ENCODE assay signal across 7 mouse cellular contexts in genomic region chr7:102441657-102442391, GRCm38 (mm10). TPM values are rescaled to one million over a fixed set of nuclear protein-coding genes. Genes with fewer than 3 reads are reported as not detected.
DNase-seq lines count a peak whose midpoint lies in the region; ATAC-seq lines count a peak whose summit lies in the region.

Gene Rrm1 (plus strand): TSS chr7:102441695.

- peak within 1 kb of the TSS; percentile 86 for H3K4me3 ChIP-seq in embryonic facial prominence, embryonic 12.5 days
- peak within 1 kb of the TSS; percentile 90 for H3K4me3 ChIP-seq in limb, embryonic 11.5 days (ENCODE audit: low read depth, low read length)
- H3K4me3 ChIP-seq in midbrain, embryonic 14.5 days (replicated peaks; ENCODE audit: low read depth, low read length), result peak within 1 kb of the TSS; percentile 78

- H3K27me3 ChIP-seq in embryonic facial prominence, embryonic 12.5 days, result no peaks in the 10 kb centered on the region
- no peaks in the 10 kb centered on the region; the same call in 1 of the 2 replicates for H3K27me3 ChIP-seq in limb, embryonic 11.5 days (ENCODE audit: control insufficient read depth, insufficient read depth, low read length)
- no peaks in the 10 kb centered on the region for H3K27me3 ChIP-seq in midbrain, embryonic 14.5 days (ENCODE audit: control insufficient read depth, insufficient read depth, low read length)

- peak within 1 kb of the TSS; percentile 92 for H3K27ac ChIP-seq in embryonic facial prominence, embryonic 12.5 days
- H3K27ac ChIP-seq in limb, embryonic 11.5 days (replicated peaks; ENCODE audit: low read depth, low read length), result peak within 1 kb of the TSS; percentile 91
- H3K27ac ChIP-seq in midbrain, embryonic 14.5 days (replicated peaks; ENCODE audit: low read depth, low read length), result peak within 1 kb of the TSS; percentile 77

- peaks cover 12% of the 10 kb centered on the region for H3K4me1 ChIP-seq in embryonic facial prominence, embryonic 12.5 days
- H3K4me1 ChIP-seq in limb, embryonic 11.5 days (ENCODE audit: control insufficient read depth, insufficient read depth, low read length), result no peaks in the 10 kb centered on the region; the same call in 1 of the 2 replicates
- peaks cover 10% of the 10 kb centered on the region for H3K4me1 ChIP-seq in midbrain, embryonic 14.5 days (ENCODE audit: control insufficient read depth, insufficient read depth, low read length)

- under 1% methylated on average over 41 of the region's 56 CpGs for WGBS in embryonic facial prominence, embryonic 12.5 days
- under 1% methylated on average over 54 of the region's 56 CpGs for WGBS in limb, embryonic 11.5 days
- WGBS in midbrain, embryonic 14.5 days, result under 1% methylated on average over 56 of the region's 56 CpGs

- ATAC-seq in embryonic facial prominence, embryonic 12.5 days (ENCODE audit: insufficient number of reproducible peaks, insufficient read depth, low FRiP score, low TSS enrichment), result peak; percentile 97
- peak; percentile 98 for ATAC-seq in limb, embryonic 11.5 days (ENCODE audit: insufficient number of reproducible peaks, low FRiP score, low TSS enrichment, low read depth)
- peak; percentile 99 for ATAC-seq in midbrain, embryonic 14.5 days (ENCODE audit: low FRiP score, low TSS enrichment)

- peak within 1 kb of the TSS; percentile 87 for H3K9ac ChIP-seq in embryonic facial prominence, embryonic 12.5 days
- peak within 1 kb of the TSS; percentile 95 for H3K9ac ChIP-seq in limb, embryonic 11.5 days (ENCODE audit: low read length)
- peak within 1 kb of the TSS; percentile 67 for H3K9ac ChIP-seq in midbrain, embryonic 14.5 days (replicated peaks; ENCODE audit: low read length)

- peak within 1 kb of the TSS; percentile 62 for H3K4me2 ChIP-seq in embryonic facial prominence, embryonic 12.5 days (replicated peaks)
- peak within 1 kb of the TSS; percentile 55 for H3K4me2 ChIP-seq in limb, embryonic 11.5 days (ENCODE audit: low read depth, severe bottlenecking)
- peak within 1 kb of the TSS; percentile 74 for H3K4me2 ChIP-seq in midbrain, embryonic 14.5 days (ENCODE audit: low read length)

- H3K9me3 ChIP-seq in embryonic facial prominence, embryonic 12.5 days, result no peaks in the 10 kb centered on the region
- H3K9me3 ChIP-seq in limb, embryonic 11.5 days (ENCODE audit: control insufficient read depth, low read length), result no peaks in the 10 kb centered on the region
- H3K9me3 ChIP-seq in midbrain, embryonic 14.5 days (ENCODE audit: control insufficient read depth, low read length), result no peaks in the 10 kb centered on the region

- peak; percentile 91 for DNase-seq in adrenal gland, postnatal 25 days
- peak; percentile 99 for DNase-seq in heart, adult 11 months
- DNase-seq in kidney, adult 18-20 months, result peak; percentile 93
- DNase-seq in limb, embryonic 11.5 days (ENCODE audit: low spot score), result peak; percentile 98
- peak; percentile 98 for DNase-seq in midbrain, embryonic 14.5 days
- DNase-seq in spleen, adult 18-20 months, result peak; percentile 87 to 89

- H3K36me3 ChIP-seq in embryonic facial prominence, embryonic 12.5 days, result peaks cover 19% of the 10 kb centered on the region
- peaks cover 9% of the 10 kb centered on the region; the same call in 1 of the 2 replicates for H3K36me3 ChIP-seq in limb, embryonic 11.5 days (ENCODE audit: control insufficient read depth, insufficient read depth, low read length)
- H3K36me3 ChIP-seq in midbrain, embryonic 14.5 days (ENCODE audit: control insufficient read depth, insufficient read depth, low read length), result peaks cover 18% of the 10 kb centered on the region

RNA-seq across cellular contexts. Expression of gene Rrm1, which starts in this region (rescaled TPM):
- total RNA-seq in adrenal gland, postnatal 25 days (2021), result 28.2 and 36.0 TPM in 2 replicates
- polyA plus RNA-seq in embryonic facial prominence, embryonic 12.5 days (2016; fragmentation: Nextera tagmentation; extraction: Ambion mirVana), result 173 and 174 TPM in 2 replicates
- 261 and 275 TPM in 2 replicates for polyA plus RNA-seq in limb, embryonic 11.5 days (2014; fragmentation: Nextera tagmentation; extraction: Ambion mirVana)
- polyA plus RNA-seq in midbrain, embryonic 14.5 days (2014; fragmentation: Nextera tagmentation; extraction: Ambion mirVana), result 36.2 and 65.9 TPM in 2 replicates

Comparison
In these comparisons a context has a peak if more than half of its experiments do, and no peak if none do; other contexts are left out.
1. Peak in every context shown above with its lines: DNase-seq, ATAC-seq, H3K4me3 ChIP-seq and H3K27ac ChIP-seq.